Mouse (Mus musculus): ENCODE measurements around the gene Chmp6. TPM values are rescaled to one million over a fixed set of nuclear protein-coding genes. Genes with fewer than 3 reads are reported as not detected.

The Chmp6 gene
- polyA plus RNA-seq, 1 experiment from 2014 or later: 90.0 TPM

- Histone ChIP-seq H3K4me2 (ENCODE audit: low read length) (no peak overlapping the region), H3K4me1 (ENCODE audit: control insufficient read depth, insufficient read depth, low read length) (no peaks in the 10 kb centered on the region)
- 84% methylated on average over 4 of the region's 4 CpGs for WGBS
These were observed 10.3 kb upstream of the Chmp6 start for GRCm38 (mm10) chr11:119902891-119903290.

GRCm38 (mm10) chr11:119904621-119905286, 8.5 kb upstream of the Chmp6 start:
- Histone ChIP-seq H3K4me3 (ENCODE audit: low read depth, low read length) (no peak overlapping the region), H3K9ac (ENCODE audit: low read length) (0 out of 2 replicates have a peak overlapping the region, but pooled peaks have one; percentile 3), H3K27ac (ENCODE audit: low read depth, low read length) (no peak overlapping the region), H3K9me3 (replicated peaks; ENCODE audit: control insufficient read depth, low read length) (no peaks in the 10 kb centered on the region), H3K27me3 (replicated peaks; ENCODE audit: control insufficient read depth, insufficient read depth, low read length) (no peaks in the 10 kb centered on the region), H3K4me2 (ENCODE audit: low read length) (no peak overlapping the region), H3K4me1 (ENCODE audit: control insufficient read depth, insufficient read depth, low read length) (no peaks in the 10 kb centered on the region), H3K36me3 (ENCODE audit: control insufficient read depth, insufficient read depth, low read length) (0 out of 2 replicates have a peak, but pooled peaks cover 3% of the 10 kb centered on the region)
- 34% methylated on average over 5 of the region's 5 CpGs for WGBS
- ATAC-seq (peak; percentile 80), DNase-seq (ENCODE audit: low spot score) (peak; percentile 85)

More at GRCm38 (mm10) chr11:119902891-119903290, 10.3 kb upstream of the Chmp6 start:
- Histone ChIP-seq H3K9me3 (replicated peaks; ENCODE audit: control insufficient read depth, low read length) (no peaks in the 10 kb centered on the region), H3K4me3 (ENCODE audit: low read depth, low read length) (no peak overlapping the region), H3K27ac (ENCODE audit: low read depth, low read length) (no peak overlapping the region), H3K36me3 (ENCODE audit: control insufficient read depth, insufficient read depth, low read length) (peaks cover 20% of the 10 kb centered on the region), H3K27me3 (replicated peaks; ENCODE audit: control insufficient read depth, insufficient read depth, low read length) (no peaks in the 10 kb centered on the region), H3K9ac (ENCODE audit: low read length) (no peak overlapping the region)
- DNase-seq (ENCODE audit: low spot score) (no peak), ATAC-seq (no peak)

GRCm38 (mm10) chr11:119905794-119906193, 7.4 kb upstream of the Chmp6 start:
- Histone ChIP-seq H3K27ac (ENCODE audit: low read depth, low read length) (no peak overlapping the region), H3K27me3 (replicated peaks; ENCODE audit: control insufficient read depth, insufficient read depth, low read length) (no peaks in the 10 kb centered on the region), H3K4me2 (ENCODE audit: low read length) (no peak overlapping the region), H3K9me3 (replicated peaks; ENCODE audit: control insufficient read depth, low read length) (no peaks in the 10 kb centered on the region), H3K4me3 (ENCODE audit: low read depth, low read length) (no peak overlapping the region), H3K36me3 (ENCODE audit: control insufficient read depth, insufficient read depth, low read length) (no peaks in the 10 kb centered on the region), H3K9ac (ENCODE audit: low read length) (no peak overlapping the region), H3K4me1 (ENCODE audit: control insufficient read depth, insufficient read depth, low read length) (no peaks in the 10 kb centered on the region)
- 88% methylated on average over 5 of the region's 5 CpGs for WGBS
- DNase-seq (ENCODE audit: low spot score): no peak
- ATAC-seq: no peak

GRCm38 (mm10) chr11:119907006-119907650, 6.1 kb upstream of the Chmp6 start:
- DNase-seq (ENCODE audit: low spot score) (no peak), ATAC-seq (no peak)
- H3K36me3 ChIP-seq (ENCODE audit: control insufficient read depth, insufficient read depth, low read length): no peaks in the 10 kb centered on the region
- no peaks in the 10 kb centered on the region for H3K4me1 ChIP-seq (ENCODE audit: control insufficient read depth, insufficient read depth, low read length)
- no peaks in the 10 kb centered on the region for H3K27me3 ChIP-seq (replicated peaks; ENCODE audit: control insufficient read depth, insufficient read depth, low read length)
- no peak overlapping the region for H3K4me2 ChIP-seq (ENCODE audit: low read length)
- no peak overlapping the region for H3K27ac ChIP-seq (ENCODE audit: low read depth, low read length)
- H3K4me3 ChIP-seq (ENCODE audit: low read depth, low read length): no peak overlapping the region
- no peak overlapping the region for H3K9ac ChIP-seq (ENCODE audit: low read length)
- 28% methylated on average over 7 of the region's 7 CpGs for WGBS
- H3K9me3 ChIP-seq (replicated peaks; ENCODE audit: control insufficient read depth, low read length): no peaks in the 10 kb centered on the region

GRCm38 (mm10) chr11:119907711-119908110, 5.5 kb upstream of the Chmp6 start:
- WGBS: 49% methylated on average over 7 of the region's 7 CpGs
- no peak for DNase-seq (ENCODE audit: low spot score)

GRCm38 (mm10) chr11:119909436-119909835, 3.8 kb upstream of the Chmp6 start:
- Histone ChIP-seq H3K4me1 (ENCODE audit: control insufficient read depth, insufficient read depth, low read length) (peaks cover 9% of the 10 kb centered on the region), H3K36me3 (ENCODE audit: control insufficient read depth, insufficient read depth, low read length) (no peaks in the 10 kb centered on the region), H3K4me2 (ENCODE audit: low read length) (no peak overlapping the region), H3K27ac (ENCODE audit: low read depth, low read length) (no peak overlapping the region), H3K9me3 (replicated peaks; ENCODE audit: control insufficient read depth, low read length) (no peaks in the 10 kb centered on the region), H3K4me3 (ENCODE audit: low read depth, low read length) (no peak overlapping the region), H3K9ac (ENCODE audit: low read length) (no peak overlapping the region), H3K27me3 (replicated peaks; ENCODE audit: control insufficient read depth, insufficient read depth, low read length) (no peaks in the 10 kb centered on the region)
- WGBS: 3% methylated on average over 5 of the region's 5 CpGs
- DNase-seq (ENCODE audit: low spot score) (peak; percentile 68), ATAC-seq (no peak)

More at GRCm38 (mm10) chr11:119907711-119908110, 5.5 kb upstream of the Chmp6 start:
- H3K27me3 ChIP-seq (replicated peaks; ENCODE audit: control insufficient read depth, insufficient read depth, low read length): no peaks in the 10 kb centered on the region
- peaks cover under 1% of the 10 kb centered on the region for H3K4me1 ChIP-seq (ENCODE audit: control insufficient read depth, insufficient read depth, low read length)
- H3K27ac ChIP-seq (ENCODE audit: low read depth, low read length): no peak overlapping the region
- H3K4me2 ChIP-seq (ENCODE audit: low read length): no peak overlapping the region
- H3K9ac ChIP-seq (ENCODE audit: low read length): no peak overlapping the region
- ATAC-seq: no peak
- H3K9me3 ChIP-seq (replicated peaks; ENCODE audit: control insufficient read depth, low read length): no peaks in the 10 kb centered on the region
- H3K36me3 ChIP-seq (ENCODE audit: control insufficient read depth, insufficient read depth, low read length): no peaks in the 10 kb centered on the region
- no peak overlapping the region for H3K4me3 ChIP-seq (ENCODE audit: low read depth, low read length)

GRCm38 (mm10) chr11:119912845-119913244, 396 bp upstream of the Chmp6 start:
- no peak; the same call in 1 of the 2 replicates for ATAC-seq

GRCm38 (mm10) chr11:119913935-119914314, 684 bp downstream of the Chmp6 start:
- DNase-seq (ENCODE audit: low spot score) (no peak), ATAC-seq (peak; percentile 1; the same call in 1 of the 2 replicates)
- peak overlapping the region; percentile 74 for H3K27ac ChIP-seq (ENCODE audit: low read depth, low read length)
- WGBS: under 1% methylated on average over 26 of the region's 26 CpGs
- H3K36me3 ChIP-seq (ENCODE audit: control insufficient read depth, insufficient read depth, low read length): peaks cover 33% of the 10 kb centered on the region
- H3K4me1 ChIP-seq (ENCODE audit: control insufficient read depth, insufficient read depth, low read length): peaks cover 13% of the 10 kb centered on the region
- H3K27me3 ChIP-seq (replicated peaks; ENCODE audit: control insufficient read depth, insufficient read depth, low read length): no peaks in the 10 kb centered on the region
- no peaks in the 10 kb centered on the region for H3K9me3 ChIP-seq (replicated peaks; ENCODE audit: control insufficient read depth, low read length)
- H3K4me3 ChIP-seq (ENCODE audit: low read depth, low read length): peak overlapping the region; percentile 85
- H3K4me2 ChIP-seq (ENCODE audit: low read length): peak overlapping the region; percentile 93
- H3K9ac ChIP-seq (ENCODE audit: low read length): peak overlapping the region; percentile 92

More at GRCm38 (mm10) chr11:119912845-119913244, 396 bp upstream of the Chmp6 start:
- DNase-seq (ENCODE audit: low spot score): no peak
- Histone ChIP-seq H3K27me3 (replicated peaks; ENCODE audit: control insufficient read depth, insufficient read depth, low read length) (no peaks in the 10 kb centered on the region), H3K36me3 (ENCODE audit: control insufficient read depth, insufficient read depth, low read length) (peaks cover 22% of the 10 kb centered on the region), H3K4me3 (ENCODE audit: low read depth, low read length) (peak overlapping the region; percentile 85), H3K9me3 (replicated peaks; ENCODE audit: control insufficient read depth, low read length) (no peaks in the 10 kb centered on the region), H3K27ac (ENCODE audit: low read depth, low read length) (peak overlapping the region; percentile 74; the same call in 1 of the 2 replicates), H3K4me2 (ENCODE audit: low read length) (peak overlapping the region; percentile 93), H3K4me1 (ENCODE audit: control insufficient read depth, insufficient read depth, low read length) (peaks cover 13% of the 10 kb centered on the region), H3K9ac (ENCODE audit: low read length) (peak overlapping the region; percentile 92)
- 8% methylated on average over 7 of the region's 7 CpGs for WGBS

- ATAC-seq (no peak), DNase-seq (ENCODE audit: low spot score) (no peak)
- H3K4me1 ChIP-seq (ENCODE audit: control insufficient read depth, insufficient read depth, low read length): peaks cover 13% of the 10 kb centered on the region
- H3K4me2 ChIP-seq (ENCODE audit: low read length): peak overlapping the region; percentile 93
- no peaks in the 10 kb centered on the region for H3K27me3 ChIP-seq (replicated peaks; ENCODE audit: control insufficient read depth, insufficient read depth, low read length)
- H3K4me3 ChIP-seq (ENCODE audit: low read depth, low read length): peak overlapping the region; percentile 85
- WGBS: 27% methylated on average over 4 of the region's 4 CpGs
- peak overlapping the region; percentile 92 for H3K9ac ChIP-seq (ENCODE audit: low read length)
- H3K9me3 ChIP-seq (replicated peaks; ENCODE audit: control insufficient read depth, low read length): no peaks in the 10 kb centered on the region
- peaks cover 37% of the 10 kb centered on the region for H3K36me3 ChIP-seq (ENCODE audit: control insufficient read depth, insufficient read depth, low read length)
- peak overlapping the region; percentile 74; the same call in 1 of the 2 replicates for H3K27ac ChIP-seq (ENCODE audit: low read depth, low read length)
These were observed 1.1 kb downstream of the Chmp6 start for GRCm38 (mm10) chr11:119914381-119914780.
